Mouse (Mus musculus) kidney, embryonic 14.5 days (tissue): ENCODE results near the gene Spata18. TPM values are rescaled to one million over a fixed set of nuclear protein-coding genes. Genes with fewer than 3 reads are reported as not detected.

Experiments used
- ATAC-seq: fragments of 200-750 bp; cut with Nextera tagmentation; 2 replicates; pipeline ENCODE4 v1.8.0; 2017; ENCODE audit warnings: moderate number of reproducible peaks, mild to moderate bottlenecking, moderate TSS enrichment, moderate library complexity; ENCODE audit not compliant: low FRiP score, low TSS enrichment
- H3K27ac ChIP-seq: fragments of 300-500 bp; sonication (generic); 2 replicates; pipeline ENCODE4 v1.5.1; 2014; ENCODE audit warnings: low read depth, mild to moderate bottlenecking, low read length, moderate library complexity, mixed read lengths
- H3K27me3 ChIP-seq: fragments of 300-500 bp; sonication (generic); 2 replicates; pipeline ENCODE4 v1.6.1; 2014; ENCODE audit warnings: mild to moderate bottlenecking, low read length; ENCODE audit not compliant: control insufficient read depth, insufficient read depth
- H3K36me3 ChIP-seq: fragments of 300-500 bp; sonication (generic); 2 replicates; pipeline ENCODE4 v1.6.1; 2014; ENCODE audit warnings: low read length, mixed read lengths; ENCODE audit not compliant: control insufficient read depth, insufficient read depth
- H3K4me1 ChIP-seq: fragments of 300-500 bp; sonication (generic); 2 replicates; pipeline ENCODE4 v1.6.1; 2014; ENCODE audit warnings: low read length, mixed read lengths; ENCODE audit not compliant: control insufficient read depth, insufficient read depth
- H3K4me2 ChIP-seq: fragments of 300-500 bp; sonication (generic); replicated peaks from 2 replicates; pipeline ENCODE4 v1.6.1; 2014; ENCODE audit warnings: low read depth, mild to moderate bottlenecking, low read length
- H3K4me3 ChIP-seq: fragments of 300-500 bp; sonication (generic); 2 replicates; pipeline ENCODE4 v1.5.1; 2014; ENCODE audit warnings: mild to moderate bottlenecking, low read length
- H3K9ac ChIP-seq: fragments of 300-500 bp; sonication (generic); 2 replicates; pipeline ENCODE4 v1.6.1; 2014; ENCODE audit warnings: low read depth, mild to moderate bottlenecking, low read length, moderate library complexity
- H3K9me3 ChIP-seq: fragments of 300-500 bp; sonication (generic); 2 replicates; pipeline ENCODE4 v1.6.1; 2016; ENCODE audit warnings: low read length; ENCODE audit not compliant: control insufficient read depth
- WGBS: fragments of 180-500 bp; shearing (Covaris S2); extraction: QIAGEN DNeasy Blood & Tissue Kit; methylation state at CpG from one replicate; pipeline ENCODE4 v1.1.7; 2014; 5-methylcytosine and 5-hydroxymethylcytosine counted together
- polyA plus RNA-seq: library from polyadenylated mRNA; unstranded; fragments of >200 nt; fragmentation: Nextera tagmentation; extraction: Ambion mirVana; gene quantifications from 2 replicates; pipeline ENCODE4 v1.2.1, GENCODE M21; 2014

Gene Spata18
- polyA plus RNA-seq, 1 experiment from 2014 or later = 0.20 TPM

GRCm38 (mm10) chr5:73701063-73701890, 50.1 kb downstream of the Spata18 start:
- Histone ChIP-seq H3K4me1 (no peaks in the 10 kb centered on the region), H3K4me3 (no peak overlapping the region), H3K9me3 (no peaks in the 10 kb centered on the region), H3K27me3 (no peaks in the 10 kb centered on the region), H3K4me2 (no peak overlapping the region), H3K9ac (no peak overlapping the region), H3K27ac (peak overlapping the region; percentile 18; the same call in 1 of the 2 replicates), H3K36me3 (no peaks in the 10 kb centered on the region)
- ATAC-seq = no peak
- 49% methylated on average over 17 of the region's 17 CpGs for WGBS

- Histone ChIP-seq H3K27me3 (no peaks in the 10 kb centered on the region), H3K4me3 (no peak overlapping the region), H3K27ac (peak overlapping the region; percentile 67; the same call in 1 of the 2 replicates), H3K36me3 (no peaks in the 10 kb centered on the region), H3K9me3 (no peaks in the 10 kb centered on the region), H3K4me2 (no peak overlapping the region), H3K4me1 (no peaks in the 10 kb centered on the region), H3K9ac (no peak overlapping the region)
- WGBS = 34% methylated on average over 12 of the region's 12 CpGs
- ATAC-seq = peak; percentile 72
Measured at GRCm38 (mm10) chr5:73701946-73702710, 50.9 kb downstream of the Spata18 start.

- ATAC-seq = no peak
- H3K4me2 ChIP-seq = no peak overlapping the region
- no peak overlapping the region for H3K27ac ChIP-seq
- no peak overlapping the region for H3K4me3 ChIP-seq
- 90% methylated on average over 4 of the region's 4 CpGs for WGBS
- no peaks in the 10 kb centered on the region for H3K4me1 ChIP-seq
- H3K9me3 ChIP-seq = no peaks in the 10 kb centered on the region
- no peaks in the 10 kb centered on the region for H3K27me3 ChIP-seq
- H3K9ac ChIP-seq = no peak overlapping the region
- H3K36me3 ChIP-seq = no peaks in the 10 kb centered on the region
Measured at GRCm38 (mm10) chr5:73703096-73703495, 51.9 kb downstream of the Spata18 start.

DNA sequence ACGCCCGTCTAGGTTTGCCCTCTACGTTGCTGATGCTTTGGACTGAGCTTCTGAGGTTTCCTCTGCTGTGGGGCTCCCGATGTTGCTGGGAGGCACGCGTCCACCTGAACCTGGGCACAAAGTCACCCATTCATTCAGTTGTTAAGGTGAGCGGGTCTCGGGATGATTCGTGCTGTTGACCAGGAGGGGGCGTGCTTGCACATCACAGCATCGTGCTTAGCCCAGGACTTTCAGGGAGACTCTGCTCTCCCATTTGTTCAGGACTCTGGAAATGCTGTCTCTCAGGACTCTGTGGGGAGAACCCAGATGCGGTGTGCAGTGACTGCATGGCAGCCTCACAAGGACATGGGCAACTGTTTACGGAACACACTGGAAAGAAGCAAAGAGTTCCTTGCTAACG, 53.1 kb downstream of the Spata18 start:
- H3K4me1 ChIP-seq = no peaks in the 10 kb centered on the region
- ATAC-seq = no peak
- no peaks in the 10 kb centered on the region for H3K36me3 ChIP-seq
- 43% methylated on average over 14 of the region's 14 CpGs for WGBS
- no peak overlapping the region for H3K4me3 ChIP-seq
- H3K9ac ChIP-seq = no peak overlapping the region
- no peaks in the 10 kb centered on the region for H3K9me3 ChIP-seq
- no peak overlapping the region for H3K4me2 ChIP-seq
- H3K27ac ChIP-seq = no peak overlapping the region
- H3K27me3 ChIP-seq = no peaks in the 10 kb centered on the region

DNA sequence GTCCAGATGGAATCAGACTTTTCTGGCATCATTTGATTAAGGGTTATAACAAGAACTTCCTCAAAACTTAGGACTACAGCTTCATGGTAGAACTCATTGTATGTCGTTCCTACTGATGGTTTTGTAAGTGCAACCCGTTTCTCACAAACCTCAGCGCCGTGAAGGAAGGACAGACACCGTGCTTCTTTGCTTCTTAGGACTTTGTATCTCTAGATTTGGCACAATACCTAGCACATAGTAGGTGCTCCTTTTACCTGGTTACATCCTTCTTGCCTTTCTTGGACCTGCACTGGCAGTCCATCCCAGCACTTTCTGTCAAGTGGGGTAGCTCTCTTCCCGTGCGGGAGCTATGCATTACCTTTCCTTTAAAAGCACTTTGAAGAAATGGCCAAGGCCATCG, 53.6 kb downstream of the Spata18 start:
- H3K4me2 ChIP-seq = no peak overlapping the region
- no peak overlapping the region for H3K4me3 ChIP-seq
- no peak overlapping the region for H3K27ac ChIP-seq
- no peaks in the 10 kb centered on the region for H3K9me3 ChIP-seq
- H3K9ac ChIP-seq = no peak overlapping the region
- no peak for ATAC-seq
- no peaks in the 10 kb centered on the region for H3K27me3 ChIP-seq
- no peaks in the 10 kb centered on the region for H3K4me1 ChIP-seq
- no peaks in the 10 kb centered on the region for H3K36me3 ChIP-seq
- WGBS = 73% methylated on average over 8 of the region's 8 CpGs

- Histone ChIP-seq H3K9me3 (no peaks in the 10 kb centered on the region), H3K27me3 (no peaks in the 10 kb centered on the region), H3K4me3 (no peak overlapping the region), H3K4me2 (no peak overlapping the region), H3K36me3 (no peaks in the 10 kb centered on the region), H3K4me1 (no peaks in the 10 kb centered on the region), H3K9ac (no peak overlapping the region), H3K27ac (no peak overlapping the region)
- WGBS = 34% methylated on average over 5 of the region's 5 CpGs
- no peak for ATAC-seq
Measured at GRCm38 (mm10) chr5:73705290-73705689, 54.1 kb downstream of the Spata18 start.

DNA sequence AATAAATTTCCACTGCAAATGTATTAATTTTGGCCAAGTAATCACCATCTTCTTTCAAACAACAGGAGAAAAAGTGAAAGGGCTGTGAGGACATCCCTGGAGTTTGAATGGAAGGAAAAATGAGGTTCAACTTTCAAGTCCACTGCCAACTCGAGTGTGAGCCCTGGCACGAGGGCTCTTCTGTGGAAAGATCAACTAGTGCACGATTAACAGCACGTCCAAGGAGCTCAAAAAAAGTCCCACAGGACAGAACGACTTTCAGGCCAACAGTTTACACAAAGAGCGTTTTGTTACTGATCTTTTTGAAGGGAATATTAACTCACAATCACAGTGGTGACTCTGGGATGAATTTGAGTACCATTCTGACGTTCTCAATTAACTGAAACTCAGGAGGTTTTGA, 61.7 kb downstream of the Spata18 start:
- ATAC-seq = no peak
- H3K27me3 ChIP-seq = no peaks in the 10 kb centered on the region
- H3K4me2 ChIP-seq = no peak overlapping the region
- no peak overlapping the region for H3K9ac ChIP-seq
- no peak overlapping the region for H3K4me3 ChIP-seq
- no peaks in the 10 kb centered on the region for H3K9me3 ChIP-seq
- no peaks in the 10 kb centered on the region for H3K36me3 ChIP-seq
- 70% methylated on average over 7 of the region's 7 CpGs for WGBS
- no peaks in the 10 kb centered on the region for H3K4me1 ChIP-seq
- no peak overlapping the region for H3K27ac ChIP-seq

- H3K4me1 ChIP-seq = no peaks in the 10 kb centered on the region
- H3K4me2 ChIP-seq = no peak overlapping the region
- WGBS = 71% methylated on average over 2 of the region's 2 CpGs
- H3K36me3 ChIP-seq = no peaks in the 10 kb centered on the region
- H3K27me3 ChIP-seq = no peaks in the 10 kb centered on the region
- no peaks in the 10 kb centered on the region for H3K9me3 ChIP-seq
- H3K4me3 ChIP-seq = no peak overlapping the region
- H3K9ac ChIP-seq = no peak overlapping the region
- ATAC-seq = no peak
- H3K27ac ChIP-seq = no peak overlapping the region
Measured at GRCm38 (mm10) chr5:73716941-73717340, 65.8 kb downstream of the Spata18 start.

- Histone ChIP-seq H3K4me2 (no peak overlapping the region), H3K36me3 (no peaks in the 10 kb centered on the region), H3K4me1 (no peaks in the 10 kb centered on the region), H3K27me3 (no peaks in the 10 kb centered on the region), H3K9me3 (no peaks in the 10 kb centered on the region; the same call in 1 of the 2 replicates), H3K27ac (no peak overlapping the region), H3K4me3 (no peak overlapping the region), H3K9ac (no peak overlapping the region)
- ATAC-seq = no peak
- 55% methylated on average over 21 of the region's 21 CpGs for WGBS
Measured at GRCm38 (mm10) chr5:73721682-73722282, 70.6 kb downstream of the Spata18 start.
